Mouse (Mus musculus): ENCODE measurements around the gene Igfbp5. TPM values are rescaled to one million over a fixed set of nuclear protein-coding genes. Genes with fewer than 3 reads are reported as not detected.

Gene Igfbp5
- 80.3 and 98.0 TPM in 2 replicates for polyA plus RNA-seq (2016; fragmentation: Nextera tagmentation; extraction: Ambion mirVana)

- Histone ChIP-seq H3K4me2 (peak within 1 kb of the TSS; percentile 93), H3K9me3 (no peaks in the 10 kb centered on the region), H3K4me1 (replicated peaks) (peaks cover 71% of the 10 kb centered on the region), H3K4me3 (replicated peaks) (peak within 1 kb of the TSS; percentile 72), H3K27me3 (peaks cover 40% of the 10 kb centered on the region), H3K9ac (replicated peaks) (peak within 1 kb of the TSS; percentile 87), H3K36me3 (no peaks in the 10 kb centered on the region), H3K27ac (peak within 1 kb of the TSS; percentile 87)
- WGBS = 1% methylated on average over 38 of the region's 38 CpGs
- peak; percentile 67 for ATAC-seq (ENCODE audit: insufficient number of reproducible peaks, insufficient read depth, low FRiP score, low TSS enrichment, low read depth)
These were observed at the start of gene Igfbp5 for GRCm38 (mm10) chr1:72874287-72875211. TSS of gene Igfbp5 (minus strand) at chr1:72874884.

- H3K9ac ChIP-seq (replicated peaks) = no peak overlapping the region
- H3K4me3 ChIP-seq (replicated peaks) = no peak overlapping the region
- ATAC-seq (ENCODE audit: insufficient number of reproducible peaks, insufficient read depth, low FRiP score, low TSS enrichment, low read depth) = no peak
- WGBS = 60% methylated on average over 6 of the region's 6 CpGs
- H3K27ac ChIP-seq = no peak overlapping the region
- no peaks in the 10 kb centered on the region for H3K27me3 ChIP-seq
- H3K4me1 ChIP-seq (replicated peaks) = no peaks in the 10 kb centered on the region
- no peaks in the 10 kb centered on the region for H3K36me3 ChIP-seq
- H3K9me3 ChIP-seq = no peaks in the 10 kb centered on the region
- no peak overlapping the region for H3K4me2 ChIP-seq
These were observed 40.1 kb upstream of the Igfbp5 start for GRCm38 (mm10) chr1:72914815-72915214.

GRCm38 (mm10) chr1:72913073-72913472, 38.4 kb upstream of the Igfbp5 start:
- Histone ChIP-seq H3K27me3 (no peaks in the 10 kb centered on the region), H3K36me3 (no peaks in the 10 kb centered on the region), H3K4me2 (no peak overlapping the region), H3K9ac (replicated peaks) (no peak overlapping the region), H3K4me3 (replicated peaks) (no peak overlapping the region), H3K4me1 (replicated peaks) (no peaks in the 10 kb centered on the region), H3K9me3 (no peaks in the 10 kb centered on the region), H3K27ac (no peak overlapping the region)
- 86% methylated on average over 5 of the region's 5 CpGs for WGBS
- ATAC-seq (ENCODE audit: insufficient number of reproducible peaks, insufficient read depth, low FRiP score, low TSS enrichment, low read depth) = no peak

- Histone ChIP-seq H3K4me3 (replicated peaks) (no peak overlapping the region), H3K36me3 (no peaks in the 10 kb centered on the region), H3K27me3 (no peaks in the 10 kb centered on the region), H3K27ac (no peak overlapping the region), H3K9ac (replicated peaks) (no peak overlapping the region), H3K9me3 (no peaks in the 10 kb centered on the region), H3K4me1 (replicated peaks) (no peaks in the 10 kb centered on the region), H3K4me2 (no peak overlapping the region)
- WGBS = 75% methylated on average over 2 of the region's 2 CpGs
- ATAC-seq (ENCODE audit: insufficient number of reproducible peaks, insufficient read depth, low FRiP score, low TSS enrichment, low read depth) = no peak
These were observed 21.1 kb upstream of the Igfbp5 start for GRCm38 (mm10) chr1:72895821-72896220.

GRCm38 (mm10) chr1:72887910-72888309, 13.2 kb upstream of the Igfbp5 start:
- H3K9me3 ChIP-seq = no peaks in the 10 kb centered on the region
- no peak overlapping the region for H3K9ac ChIP-seq (replicated peaks)
- H3K4me3 ChIP-seq (replicated peaks) = no peak overlapping the region
- H3K27me3 ChIP-seq = no peaks in the 10 kb centered on the region
- H3K27ac ChIP-seq = no peak overlapping the region
- WGBS = 52% methylated on average over 1 of the region's 1 CpGs
- no peaks in the 10 kb centered on the region for H3K36me3 ChIP-seq
- H3K4me1 ChIP-seq (replicated peaks) = no peaks in the 10 kb centered on the region
- no peak overlapping the region for H3K4me2 ChIP-seq
- no peak for ATAC-seq (ENCODE audit: insufficient number of reproducible peaks, insufficient read depth, low FRiP score, low TSS enrichment, low read depth)

- no peak for ATAC-seq (ENCODE audit: insufficient number of reproducible peaks, insufficient read depth, low FRiP score, low TSS enrichment, low read depth)
- no peaks in the 10 kb centered on the region for H3K27me3 ChIP-seq
- H3K4me3 ChIP-seq (replicated peaks) = no peak overlapping the region
- WGBS = 49% methylated on average over 7 of the region's 7 CpGs
- H3K4me2 ChIP-seq = no peak overlapping the region
- no peak overlapping the region for H3K27ac ChIP-seq
- no peak overlapping the region for H3K9ac ChIP-seq (replicated peaks)
- H3K9me3 ChIP-seq = no peaks in the 10 kb centered on the region
- H3K4me1 ChIP-seq (replicated peaks) = no peaks in the 10 kb centered on the region
- H3K36me3 ChIP-seq = no peaks in the 10 kb centered on the region
These were observed 11.1 kb upstream of the Igfbp5 start for GRCm38 (mm10) chr1:72885819-72886169.

GRCm38 (mm10) chr1:72885111-72885818, 10.6 kb upstream of the Igfbp5 start:
- no peaks in the 10 kb centered on the region for H3K36me3 ChIP-seq
- no peak for ATAC-seq (ENCODE audit: insufficient number of reproducible peaks, insufficient read depth, low FRiP score, low TSS enrichment, low read depth)

GRCm38 (mm10) chr1:72879319-72879634, 4.6 kb upstream of the Igfbp5 start:
- H3K27ac ChIP-seq = 0 out of 2 replicates have a peak overlapping the region, but pooled peaks have one; percentile 70
- no peaks in the 10 kb centered on the region for H3K36me3 ChIP-seq
- H3K9ac ChIP-seq (replicated peaks) = no peak overlapping the region
- H3K9me3 ChIP-seq = no peaks in the 10 kb centered on the region
- H3K4me3 ChIP-seq (replicated peaks) = no peak overlapping the region
- peaks cover 37% of the 10 kb centered on the region for H3K4me1 ChIP-seq (replicated peaks)
- H3K4me2 ChIP-seq = peak overlapping the region; percentile 47
- WGBS = 52% methylated on average over 4 of the region's 4 CpGs
- ATAC-seq (ENCODE audit: insufficient number of reproducible peaks, insufficient read depth, low FRiP score, low TSS enrichment, low read depth) = no peak
- H3K27me3 ChIP-seq = peaks cover 16% of the 10 kb centered on the region

More at GRCm38 (mm10) chr1:72885111-72885818, 10.6 kb upstream of the Igfbp5 start:
- no peak overlapping the region for H3K4me2 ChIP-seq
- H3K9me3 ChIP-seq = no peaks in the 10 kb centered on the region
- 78% methylated on average over 11 of the region's 11 CpGs for WGBS
- no peaks in the 10 kb centered on the region for H3K27me3 ChIP-seq
- H3K27ac ChIP-seq = no peak overlapping the region
- H3K4me3 ChIP-seq (replicated peaks) = no peak overlapping the region
- no peaks in the 10 kb centered on the region for H3K4me1 ChIP-seq (replicated peaks)
- no peak overlapping the region for H3K9ac ChIP-seq (replicated peaks)

GRCm38 (mm10) chr1:72878473-72879318, 4.0 kb upstream of the Igfbp5 start:
- Histone ChIP-seq H3K27ac (peak overlapping the region; percentile 70), H3K9me3 (no peaks in the 10 kb centered on the region), H3K9ac (replicated peaks) (no peak overlapping the region), H3K4me3 (replicated peaks) (no peak overlapping the region), H3K4me2 (peak overlapping the region; percentile 47), H3K27me3 (peaks cover 22% of the 10 kb centered on the region), H3K36me3 (no peaks in the 10 kb centered on the region), H3K4me1 (replicated peaks) (peaks cover 40% of the 10 kb centered on the region)
- WGBS = 29% methylated on average over 25 of the region's 25 CpGs
- peak; percentile 52; the same call in 1 of the 2 replicates for ATAC-seq (ENCODE audit: insufficient number of reproducible peaks, insufficient read depth, low FRiP score, low TSS enrichment, low read depth)

GRCm38 (mm10) chr1:72877892-72878291, 3.2 kb upstream of the Igfbp5 start:
- H3K4me2 ChIP-seq = peak overlapping the region; percentile 47
- no peaks in the 10 kb centered on the region for H3K36me3 ChIP-seq
- H3K27me3 ChIP-seq = peaks cover 30% of the 10 kb centered on the region
- no peaks in the 10 kb centered on the region for H3K9me3 ChIP-seq
- H3K4me3 ChIP-seq (replicated peaks) = no peak overlapping the region
- WGBS = 3% methylated on average over 3 of the region's 3 CpGs
- no peak overlapping the region for H3K9ac ChIP-seq (replicated peaks)
- ATAC-seq (ENCODE audit: insufficient number of reproducible peaks, insufficient read depth, low FRiP score, low TSS enrichment, low read depth) = no peak
- peak overlapping the region; percentile 70; the same call in 1 of the 2 replicates for H3K27ac ChIP-seq
- peaks cover 46% of the 10 kb centered on the region for H3K4me1 ChIP-seq (replicated peaks)

- Histone ChIP-seq H3K27ac (no peak overlapping the region), H3K36me3 (no peaks in the 10 kb centered on the region), H3K27me3 (peaks cover 40% of the 10 kb centered on the region), H3K9ac (replicated peaks) (no peak overlapping the region), H3K4me3 (replicated peaks) (no peak overlapping the region), H3K4me1 (replicated peaks) (peaks cover 57% of the 10 kb centered on the region), H3K9me3 (no peaks in the 10 kb centered on the region), H3K4me2 (peak overlapping the region; percentile 93; the same call in 1 of the 2 replicates)
- WGBS = 41% methylated on average over 3 of the region's 3 CpGs
- no peak for ATAC-seq (ENCODE audit: insufficient number of reproducible peaks, insufficient read depth, low FRiP score, low TSS enrichment, low read depth)
These were observed 1.4 kb upstream of the Igfbp5 start for GRCm38 (mm10) chr1:72876111-72876510.

All from limb, embryonic 12.5 days (tissue).